Mouse (Mus musculus) brain, embryonic 14.5 days (tissue): ENCODE measurements around the gene a. TPM values are rescaled to one million over a fixed set of nuclear protein-coding genes. Genes with fewer than 3 reads are reported as not detected.
A peak's percentile ranks its signal among the peaks of the same experiment; 100 is the strongest.
"Not testable (repeated sequence)": the region's sequence is repeated elsewhere in the genome, so short reads cannot be mapped to it uniquely, and the experiment has no call there.

Experiments used
- DNase-seq: peaks from one replicate; pipeline ENCODE4 v3.0.0-alpha.2; 2011; ENCODE audit warnings: low read depth
- CTCF ChIP-seq: fragments of 200-500 bp; IDR thresholded peaks from 2 replicates; pipeline ENCODE4 v1.5.1; 2012; ENCODE audit warnings: inconsistent platforms, mild to moderate bottlenecking, moderate library complexity, borderline replicate concordance; ENCODE audit not compliant: insufficient read depth, insufficient read length; ENCODE audit errors: extremely low read depth
- POLR2A ChIP-seq: fragments of 200-500 bp; IDR thresholded peaks from 2 replicates; pipeline ENCODE4 v1.6.1; 2012; ENCODE audit warnings: mild to moderate bottlenecking, inconsistent platforms, borderline replicate concordance; ENCODE audit not compliant: poor library complexity, insufficient read depth, insufficient read length, severe bottlenecking; ENCODE audit errors: extremely low read depth
- polyA plus RNA-seq: library from polyadenylated mRNA; depleted of rRNA; stranded (reverse); fragments of >200 nt; gene quantifications from 2 replicates; pipeline ENCODE4 v1.2.3, GENCODE M21; 2012

The a gene
- polyA plus RNA-seq, 1 experiment, result 4.1 TPM

GRCm38 (mm10) chr2:154892201-154893044, 101.2 kb downstream of the a start, which contains the start of gene Eif2s2:
Eif2s2 (minus strand) TSS chr2:154892935.
- TF ChIP-seq CTCF, result no peak
- TF ChIP-seq POLR2A, result peak; percentile 29; the same call in 1 of the 2 replicates
- peak; percentile 99 for DNase-seq

DNA sequence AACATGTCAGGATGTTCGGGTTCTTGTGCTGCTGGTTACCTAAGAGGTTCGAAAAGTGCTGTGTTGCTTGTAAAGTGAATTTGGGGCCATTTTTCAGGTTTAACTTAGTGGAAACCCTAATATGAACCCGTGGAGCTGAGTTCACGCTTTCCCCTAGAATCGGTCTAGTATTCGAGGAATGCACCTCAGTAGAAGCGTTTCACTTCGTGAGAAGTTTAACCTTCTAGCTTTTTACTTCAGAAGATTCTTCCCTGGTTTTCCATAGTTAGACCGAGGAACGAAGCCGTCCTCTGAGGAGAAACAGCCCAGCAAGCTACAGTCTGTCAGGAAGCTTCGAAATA, 101.8 kb downstream of the a start:
- no peak for DNase-seq
- no peak for TF ChIP-seq CTCF
- no peak for TF ChIP-seq POLR2A

GRCm38 (mm10) chr2:154893548-154893947, 102.3 kb downstream of the a start:
- DNase-seq, result no peak
- TF ChIP-seq POLR2A (no peak), CTCF (no peak)

DNA sequence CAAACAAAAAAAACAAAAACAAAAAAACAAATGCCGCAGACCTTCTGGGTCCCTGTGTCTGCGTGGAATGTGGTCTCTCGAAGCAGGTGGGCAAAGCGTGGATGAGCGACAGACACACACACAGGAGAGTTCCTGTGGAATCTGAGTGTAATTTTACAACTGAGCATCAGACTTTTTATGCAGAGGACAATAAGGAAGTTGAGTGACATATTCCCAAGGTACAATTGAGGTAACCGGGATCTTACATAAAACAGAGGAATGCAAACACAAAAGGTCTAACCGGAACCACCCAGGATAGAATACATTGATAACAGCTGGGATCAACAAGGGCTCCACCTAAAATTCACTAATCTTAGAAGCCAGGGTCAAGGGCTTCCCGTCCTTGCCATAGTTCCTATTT, 107.8 kb downstream of the a start:
- not testable (repeated sequence) for DNase-seq

GRCm38 (mm10) chr2:154899412-154899811, 108.2 kb downstream of the a start:
- DNase-seq, result not testable (repeated sequence)

- no peak for DNase-seq
- TF ChIP-seq POLR2A (no peak), CTCF (no peak)
Measured at GRCm38 (mm10) chr2:154902111-154902510, 110.9 kb downstream of the a start.

DNA sequence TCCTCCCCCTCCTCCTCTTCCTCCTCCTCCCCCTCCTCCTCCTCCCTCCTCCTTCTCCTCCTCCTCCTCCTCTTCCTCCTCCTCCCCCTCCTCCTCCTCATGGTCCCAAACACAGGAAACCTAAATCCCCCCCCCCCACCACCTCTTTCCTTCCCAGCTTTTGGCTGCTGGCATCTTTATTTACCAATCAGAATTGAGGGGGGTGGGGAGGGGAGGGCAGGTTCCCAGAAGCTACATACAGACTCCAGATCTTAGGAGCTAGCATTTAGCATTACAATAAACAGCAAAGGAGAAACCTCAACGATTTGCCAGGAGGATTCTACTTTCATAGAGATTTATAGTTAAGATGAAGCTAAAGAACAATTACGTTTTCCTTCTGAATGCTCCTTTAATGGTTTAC, 114.6 kb downstream of the a start:
- DNase-seq, result no peak
- no peak for TF ChIP-seq CTCF
- TF ChIP-seq POLR2A, result no peak

DNA sequence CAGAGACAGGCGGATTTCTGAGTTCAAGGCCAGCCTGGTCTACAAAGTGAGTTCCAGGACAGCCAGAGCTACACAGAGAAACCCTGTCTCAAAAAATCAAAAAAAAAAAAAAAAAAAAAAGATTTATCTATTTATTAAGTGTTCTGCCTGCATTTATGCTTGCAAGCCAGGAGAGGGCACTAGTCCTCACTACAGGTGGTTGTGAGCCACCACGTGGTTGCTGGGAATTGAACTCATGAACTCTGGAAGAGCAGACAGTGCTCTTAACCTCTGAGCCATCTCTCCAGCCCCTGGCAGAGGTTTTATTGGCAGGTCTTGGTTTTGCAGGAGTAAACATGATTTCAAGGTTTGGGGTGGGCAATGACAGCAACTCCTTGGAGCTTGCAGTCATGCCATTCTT, 117.0 kb downstream of the a start:
- not testable (repeated sequence) for DNase-seq

DNA sequence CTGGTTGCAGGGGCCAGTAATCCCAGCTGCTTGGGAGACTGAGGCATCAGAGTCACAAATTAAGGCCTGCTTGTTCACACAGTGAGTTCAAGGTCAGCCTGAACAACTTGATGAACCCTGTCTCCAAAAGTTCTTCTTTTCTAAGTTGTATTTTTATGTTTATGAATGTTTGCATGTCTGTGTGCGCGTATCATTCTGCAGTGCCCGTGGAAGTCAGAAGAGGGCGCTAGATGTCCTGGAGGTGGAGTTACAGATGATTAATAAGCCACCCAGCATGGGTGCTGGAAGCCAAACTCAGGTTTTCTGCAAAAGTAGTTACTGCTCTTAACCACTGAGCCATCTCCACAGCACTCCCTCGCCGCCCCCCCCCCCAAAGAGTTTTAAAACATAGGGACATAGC, 118.6 kb downstream of the a start:
- no peak for DNase-seq
- TF ChIP-seq POLR2A (no peak), CTCF (no peak)

DNA sequence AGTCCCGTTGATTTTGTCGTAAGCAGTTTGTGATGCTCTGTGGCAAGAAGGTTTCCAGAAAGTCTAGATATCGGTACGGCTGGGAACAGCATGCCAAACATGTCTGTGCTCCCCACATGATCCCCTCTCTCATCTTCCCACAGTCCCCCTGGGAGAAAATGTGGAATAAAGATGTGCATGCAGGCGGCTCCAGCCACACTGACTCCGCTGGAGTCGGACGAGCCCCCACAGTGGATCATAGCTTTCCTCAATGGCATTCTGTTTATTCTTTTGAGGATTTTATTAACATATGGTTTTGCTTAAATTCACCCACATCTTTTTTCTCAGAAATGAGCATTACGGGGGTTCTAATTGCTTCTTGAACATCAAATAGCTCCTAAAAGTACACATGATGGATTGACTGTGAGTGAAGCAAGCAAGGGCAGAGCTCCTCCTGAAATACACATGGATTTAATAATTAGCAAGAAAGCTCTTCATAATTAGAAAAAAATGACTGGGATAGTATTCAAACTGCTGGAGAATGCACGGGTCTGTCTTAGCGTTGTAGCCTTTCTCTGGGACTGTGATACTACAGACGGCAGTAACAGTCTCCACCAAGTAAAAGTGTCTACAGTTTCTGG, 124.8 kb downstream of the a start:
- DNase-seq, result no peak
- no peak for TF ChIP-seq POLR2A
- TF ChIP-seq CTCF, result no peak

- DNase-seq, result peak; percentile 69
Measured at GRCm38 (mm10) chr2:154916547-154916946, 125.3 kb downstream of the a start.

DNA sequence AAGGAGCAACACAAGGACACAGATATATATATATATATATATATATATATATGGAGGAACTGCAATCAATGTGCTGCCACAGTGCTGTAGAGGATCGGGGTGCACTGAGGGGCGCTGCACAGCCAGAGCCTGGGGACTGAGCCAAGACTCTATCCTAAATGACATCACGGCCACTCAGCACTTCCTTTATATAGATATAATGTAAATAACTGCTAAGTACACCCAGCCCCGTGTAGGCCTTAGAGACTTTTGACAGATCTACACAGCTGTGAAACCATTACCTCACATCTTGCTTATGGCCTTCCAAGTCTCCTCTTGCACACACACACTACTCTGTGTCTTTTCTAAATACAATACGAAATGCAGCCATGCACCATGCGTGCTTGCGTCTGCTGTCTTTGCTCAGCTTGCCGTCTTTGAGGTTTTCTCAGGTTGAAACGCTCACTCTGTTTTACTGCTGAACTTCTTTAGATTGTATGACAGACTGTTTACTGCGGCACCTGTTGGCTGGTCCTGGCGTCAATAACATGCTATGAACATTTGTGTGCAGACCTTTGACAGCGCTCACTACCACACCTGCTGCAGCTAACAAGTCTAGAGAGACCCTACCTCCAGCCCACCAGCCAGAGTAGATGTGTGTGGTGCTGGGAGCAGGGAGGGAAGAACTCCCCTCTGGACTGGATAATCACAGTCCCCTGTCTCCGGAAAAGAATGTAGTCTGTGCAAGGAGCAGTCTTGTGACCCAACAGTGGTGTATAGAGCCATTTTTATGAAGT, 126.9 kb downstream of the a start:
- no peak for TF ChIP-seq POLR2A
- TF ChIP-seq CTCF, result no peak
- no peak for DNase-seq

More at GRCm38 (mm10) chr2:154916547-154916946, 125.3 kb downstream of the a start:
- TF ChIP-seq POLR2A (no peak), CTCF (peak; percentile 51; the same call in 1 of the 2 replicates)
